Mouse (Mus musculus) midbrain, embryonic 12.5 days (tissue): ENCODE results near the gene Zfp853. TPM values are rescaled to one million over a fixed set of nuclear protein-coding genes. Genes with fewer than 3 reads are reported as not detected.

Experiments used
- ATAC-seq: fragments of 200-750 bp; cut with Nextera tagmentation; 2 replicates; pipeline ENCODE4 v1.8.0; 2017; ENCODE audit warnings: low read depth, moderate TSS enrichment, moderate library complexity; ENCODE audit not compliant: low FRiP score
- H3K27ac ChIP-seq: fragments of 300-500 bp; sonication (generic); replicated peaks from 2 replicates; pipeline ENCODE4 v1.5.1; 2016; ENCODE audit warnings: mild to moderate bottlenecking
- H3K27me3 ChIP-seq: fragments of 300-500 bp; sonication (generic); 2 replicates; pipeline ENCODE4 v1.6.1; 2016; ENCODE audit warnings: mild to moderate bottlenecking
- H3K36me3 ChIP-seq: fragments of 300-500 bp; sonication (generic); 2 replicates; pipeline ENCODE4 v1.6.1; 2016
- H3K4me1 ChIP-seq: fragments of 300-500 bp; sonication (generic); 2 replicates; pipeline ENCODE4 v1.6.1; 2016
- H3K4me2 ChIP-seq: fragments of 300-500 bp; sonication (generic); replicated peaks from 2 replicates; pipeline ENCODE4 v1.6.1; 2016; ENCODE audit warnings: mild to moderate bottlenecking, moderate library complexity
- H3K4me3 ChIP-seq: fragments of 300-500 bp; sonication (generic); 2 replicates; pipeline ENCODE4 v1.5.1; 2016; ENCODE audit warnings: mild to moderate bottlenecking
- H3K9ac ChIP-seq: fragments of 300-500 bp; sonication (generic); replicated peaks from 2 replicates; pipeline ENCODE4 v1.6.1; 2016; ENCODE audit warnings: mild to moderate bottlenecking, moderate library complexity
- H3K9me3 ChIP-seq: fragments of 300-500 bp; sonication (generic); 2 replicates; pipeline ENCODE4 v1.6.1; 2016; ENCODE audit warnings: mild to moderate bottlenecking
- WGBS: fragments of 180-500 bp; shearing (Covaris S2); methylation state at CpG from one replicate; pipeline ENCODE4 v1.1.7; 2016; 5-methylcytosine and 5-hydroxymethylcytosine counted together
- polyA plus RNA-seq: library from polyadenylated mRNA; unstranded; fragments of >200 nt; fragmentation: Nextera tagmentation; extraction: Ambion mirVana; gene quantifications from 2 replicates; pipeline ENCODE4 v1.2.1, GENCODE M21; 2016

Gene Zfp853
- polyA plus RNA-seq, 1 experiment from 2014 or later = not detected

DNA sequence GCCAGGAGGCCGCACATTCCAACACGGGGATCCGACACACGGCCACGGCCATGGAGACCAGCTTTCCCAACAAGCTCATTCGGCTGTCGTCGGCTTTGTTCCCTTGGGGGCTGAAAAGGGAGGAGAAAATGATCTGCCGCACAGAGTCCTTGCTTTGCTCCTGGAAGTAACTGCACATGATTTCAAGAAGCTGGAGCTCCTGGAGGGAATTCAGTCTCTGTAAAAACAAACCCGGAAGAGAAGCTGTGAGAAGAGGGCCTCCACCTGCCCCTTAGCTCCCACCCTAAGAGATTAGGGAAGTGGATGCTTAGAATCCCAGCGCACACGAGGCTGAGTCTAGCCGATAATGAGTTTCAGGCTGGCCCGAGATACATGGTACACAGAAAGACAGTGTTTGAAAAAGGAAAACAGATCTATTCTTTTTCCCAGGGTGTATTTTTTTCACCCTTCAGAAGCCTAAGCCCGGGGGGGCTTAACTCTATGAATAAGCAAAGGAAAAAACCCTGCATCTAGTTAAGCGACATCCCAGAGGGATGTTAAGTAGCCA lies 20.8 kb upstream of the Zfp853 start:
- H3K36me3 ChIP-seq = peaks cover 77% of the 10 kb centered on the region
- H3K27ac ChIP-seq = peak overlapping the region; percentile 97

DNA sequence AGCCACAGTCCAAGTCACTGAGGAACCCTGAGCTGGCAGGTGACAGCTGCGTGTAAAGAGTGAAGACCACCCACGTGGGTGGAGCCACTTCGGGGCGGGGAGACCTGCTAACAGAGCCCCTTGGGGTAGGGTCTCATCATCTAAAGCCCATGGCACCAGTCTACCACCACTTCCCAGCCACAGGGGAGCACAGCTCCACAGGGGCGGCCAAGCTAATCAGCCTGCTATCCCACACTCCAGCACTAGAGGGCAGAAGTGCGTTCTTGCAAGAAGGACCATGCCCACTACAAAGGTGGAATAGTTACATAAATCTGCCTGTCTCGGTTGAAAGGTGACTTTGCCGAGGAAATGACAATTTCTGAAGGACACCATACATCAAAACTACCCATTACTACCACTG lies 18.5 kb upstream of the Zfp853 start:
- Histone ChIP-seq H3K9ac (no peak overlapping the region), H3K27ac (no peak overlapping the region), H3K36me3 (peaks cover 77% of the 10 kb centered on the region), H3K4me2 (no peak overlapping the region), H3K4me1 (peaks cover 20% of the 10 kb centered on the region), H3K4me3 (no peak overlapping the region), H3K9me3 (no peaks in the 10 kb centered on the region), H3K27me3 (no peaks in the 10 kb centered on the region)
- ATAC-seq = no peak
- WGBS = 73% methylated on average over 8 of the region's 8 CpGs

More for the DNA sequence above, 20.8 kb upstream of the Zfp853 start:
- Histone ChIP-seq H3K4me2 (peak overlapping the region; percentile 83), H3K9ac (peak overlapping the region; percentile 96), H3K4me1 (peaks cover 20% of the 10 kb centered on the region), H3K4me3 (peak overlapping the region; percentile 89), H3K27me3 (no peaks in the 10 kb centered on the region), H3K9me3 (no peaks in the 10 kb centered on the region)
- 2% methylated on average over 16 of the region's 16 CpGs for WGBS
- ATAC-seq = peak; percentile 20; the same call in 1 of the 2 replicates

DNA sequence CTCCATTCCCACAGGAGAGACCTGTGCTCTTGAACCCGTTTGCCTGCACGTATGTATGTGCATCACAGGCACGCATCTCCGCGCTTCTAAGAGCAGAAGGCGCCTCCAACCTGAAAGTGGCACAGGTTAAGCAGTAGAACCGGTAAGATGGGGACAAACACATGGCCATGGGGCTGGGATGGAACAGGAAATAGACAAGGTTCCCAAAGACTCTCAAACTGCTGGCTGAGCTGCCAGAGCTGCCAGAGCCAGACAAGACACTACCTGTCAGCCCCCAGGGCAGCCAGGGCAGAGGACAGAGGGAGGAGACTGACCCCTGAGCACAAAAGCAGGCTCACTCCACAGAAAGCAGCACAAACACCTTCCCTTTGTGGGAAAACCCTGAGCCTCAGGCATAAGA lies 16.5 kb upstream of the Zfp853 start:
- H3K9ac ChIP-seq = no peak overlapping the region

DNA sequence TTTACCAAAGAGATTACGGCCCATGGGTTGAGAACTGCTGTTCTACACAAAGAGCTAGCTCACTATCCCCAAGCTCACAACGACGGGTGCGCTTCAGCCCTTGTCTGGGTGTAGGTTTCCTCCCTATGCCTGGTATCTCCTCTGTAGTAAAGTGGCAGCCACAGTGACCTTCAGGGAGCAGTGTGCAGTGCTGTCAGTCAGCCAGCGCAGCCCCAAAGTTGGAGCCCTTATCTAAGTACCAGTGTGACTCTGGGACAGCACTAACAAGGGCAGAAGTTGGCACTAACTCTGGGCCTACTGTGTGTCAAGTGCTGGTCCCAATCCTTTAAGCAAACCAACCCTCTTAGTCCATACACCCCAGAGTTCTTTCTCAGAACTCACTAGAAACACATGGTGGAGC lies 15.4 kb upstream of the Zfp853 start:
- WGBS = 96% methylated on average over 5 of the region's 5 CpGs
- H3K4me2 ChIP-seq = no peak overlapping the region
- no peak overlapping the region for H3K4me3 ChIP-seq
- H3K36me3 ChIP-seq = peaks cover 95% of the 10 kb centered on the region
- peaks cover 12% of the 10 kb centered on the region for H3K4me1 ChIP-seq
- H3K9me3 ChIP-seq = no peaks in the 10 kb centered on the region
- H3K9ac ChIP-seq = no peak overlapping the region
- H3K27ac ChIP-seq = no peak overlapping the region
- no peak for ATAC-seq
- H3K27me3 ChIP-seq = no peaks in the 10 kb centered on the region

More for the DNA sequence above, 16.5 kb upstream of the Zfp853 start:
- no peak overlapping the region for H3K4me3 ChIP-seq
- H3K4me2 ChIP-seq = no peak overlapping the region
- no peaks in the 10 kb centered on the region for H3K9me3 ChIP-seq
- H3K4me1 ChIP-seq = peaks cover 17% of the 10 kb centered on the region
- ATAC-seq = no peak
- H3K27me3 ChIP-seq = no peaks in the 10 kb centered on the region
- H3K27ac ChIP-seq = no peak overlapping the region
- WGBS = 97% methylated on average over 7 of the region's 7 CpGs
- H3K36me3 ChIP-seq = peaks cover 85% of the 10 kb centered on the region

DNA sequence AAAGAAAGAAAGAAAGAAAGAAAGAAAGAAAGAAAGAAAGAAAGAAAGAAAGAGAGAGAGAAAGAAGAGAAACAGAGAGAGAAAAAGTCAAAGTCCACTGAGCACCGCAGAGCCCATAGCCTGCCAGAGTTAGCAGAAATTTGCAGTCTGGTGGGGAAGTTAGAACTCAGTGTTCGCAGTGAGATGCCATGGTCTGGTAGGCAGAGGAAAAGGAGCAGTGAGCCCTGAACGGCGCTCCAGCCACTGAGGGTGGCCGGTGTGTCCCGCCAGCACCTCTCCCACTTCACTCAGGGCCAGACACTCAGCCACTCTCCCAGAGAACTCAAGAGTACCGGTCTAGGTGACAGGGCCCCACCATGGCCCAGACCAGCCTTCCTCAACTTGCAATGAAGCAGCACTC lies 10.8 kb upstream of the Zfp853 start:
- no peaks in the 10 kb centered on the region for H3K27me3 ChIP-seq
- H3K9me3 ChIP-seq = no peaks in the 10 kb centered on the region
- H3K4me2 ChIP-seq = no peak overlapping the region
- no peak overlapping the region for H3K9ac ChIP-seq
- over 99% methylated on average over 6 of the region's 7 CpGs for WGBS
- no peak overlapping the region for H3K27ac ChIP-seq
- H3K36me3 ChIP-seq = peaks cover 96% of the 10 kb centered on the region
- H3K4me1 ChIP-seq = no peaks in the 10 kb centered on the region; the same call in 1 of the 2 replicates
- no peak for ATAC-seq
- H3K4me3 ChIP-seq = no peak overlapping the region

DNA sequence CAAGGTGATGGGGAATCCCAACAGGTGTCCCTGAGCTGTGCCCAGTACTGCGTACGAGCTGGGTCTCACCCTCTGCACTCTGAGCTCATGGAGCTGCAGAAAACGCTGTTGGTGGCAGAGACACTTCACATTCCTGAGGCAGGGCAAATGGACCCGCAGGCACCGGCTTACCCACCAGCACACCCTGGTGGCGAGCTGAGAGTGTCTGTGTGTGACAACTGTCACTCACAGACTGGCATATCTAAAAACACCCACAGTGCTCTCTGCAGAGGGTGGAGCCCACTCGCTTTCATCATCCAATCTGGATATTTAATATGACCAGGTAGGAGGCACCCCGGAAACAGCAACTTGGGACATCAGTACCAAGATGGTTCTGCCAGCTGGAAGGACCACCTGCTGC lies 7.9 kb upstream of the Zfp853 start:
- Histone ChIP-seq H3K9ac (no peak overlapping the region), H3K4me3 (no peak overlapping the region), H3K27ac (no peak overlapping the region), H3K36me3 (peaks cover 77% of the 10 kb centered on the region), H3K4me2 (no peak overlapping the region), H3K9me3 (no peaks in the 10 kb centered on the region), H3K4me1 (no peaks in the 10 kb centered on the region), H3K27me3 (no peaks in the 10 kb centered on the region)
- 74% methylated on average over 8 of the region's 8 CpGs for WGBS
- ATAC-seq = no peak

DNA sequence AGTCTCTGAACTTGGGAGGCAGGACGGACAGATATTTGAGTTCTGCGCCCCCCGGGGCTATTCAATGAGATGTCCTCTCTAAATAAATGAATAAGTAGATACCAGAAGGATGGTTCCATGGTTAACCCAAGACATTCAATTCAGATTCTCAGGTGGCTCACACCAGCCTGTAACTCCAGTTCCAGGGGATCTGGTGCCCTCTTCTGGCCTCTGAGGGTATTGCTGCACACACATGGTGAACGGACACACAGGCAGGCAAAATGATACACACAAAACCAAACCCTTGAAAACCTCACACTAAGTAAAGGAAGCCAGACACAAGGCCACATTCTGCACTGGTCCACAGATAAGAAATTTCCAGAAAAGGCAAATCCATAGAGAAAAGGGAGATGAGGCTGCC lies 6.3 kb upstream of the Zfp853 start:
- 89% methylated on average over 4 of the region's 4 CpGs for WGBS
- no peaks in the 10 kb centered on the region for H3K4me1 ChIP-seq
- H3K4me2 ChIP-seq = no peak overlapping the region
- no peak overlapping the region for H3K4me3 ChIP-seq
- no peak for ATAC-seq
- H3K27me3 ChIP-seq = peaks cover 5% of the 10 kb centered on the region
- H3K9me3 ChIP-seq = no peaks in the 10 kb centered on the region
- H3K9ac ChIP-seq = no peak overlapping the region
- peaks cover 65% of the 10 kb centered on the region for H3K36me3 ChIP-seq
- no peak overlapping the region for H3K27ac ChIP-seq

DNA sequence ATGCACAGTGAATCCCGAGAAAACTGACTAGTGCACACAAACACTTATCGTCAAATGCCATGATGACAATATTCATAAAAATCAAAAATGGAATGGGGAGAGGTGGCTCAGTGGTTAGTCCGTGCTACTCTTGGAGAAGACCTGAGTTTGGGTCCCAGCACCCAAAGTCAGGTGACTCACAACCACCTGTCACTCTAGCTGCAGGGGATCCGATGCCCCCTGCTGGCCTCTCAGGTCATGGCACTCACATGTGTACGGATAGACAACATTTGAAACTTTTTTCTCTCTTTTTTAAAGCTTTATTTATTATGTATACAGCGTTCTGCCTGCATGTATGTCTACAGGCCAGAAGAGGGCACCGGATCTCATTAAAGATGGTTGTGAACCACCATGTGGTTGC lies 5.0 kb upstream of the Zfp853 start:
- Histone ChIP-seq H3K27me3 (peaks cover 18% of the 10 kb centered on the region), H3K36me3 (peaks cover 54% of the 10 kb centered on the region), H3K4me3 (no peak overlapping the region), H3K9ac (no peak overlapping the region), H3K27ac (no peak overlapping the region), H3K9me3 (no peaks in the 10 kb centered on the region), H3K4me1 (peaks cover 5% of the 10 kb centered on the region), H3K4me2 (no peak overlapping the region)
- 94% methylated on average over 7 of the region's 7 CpGs for WGBS
- ATAC-seq = no peak

DNA sequence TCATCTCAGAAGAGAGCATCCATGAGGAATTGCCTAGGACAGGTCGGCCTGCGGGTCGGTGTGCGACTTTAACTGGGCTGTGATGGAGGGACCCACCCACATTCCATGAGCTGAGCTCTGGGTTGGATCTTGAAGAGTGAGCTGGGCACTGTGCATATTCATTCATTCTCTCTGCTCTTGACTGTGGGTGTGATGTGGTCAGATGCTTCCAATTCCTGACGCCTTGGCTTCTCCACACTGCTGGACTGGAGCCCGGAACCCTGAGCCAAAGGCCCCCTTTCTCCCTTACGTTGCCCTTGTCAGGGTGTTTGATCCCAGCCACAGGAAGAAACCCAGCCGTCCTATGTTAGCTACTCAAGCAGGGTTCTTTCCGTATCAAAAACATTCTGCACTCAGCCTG lies 4.6 kb upstream of the Zfp853 start:
- no peak overlapping the region for H3K4me3 ChIP-seq
- 96% methylated on average over 9 of the region's 9 CpGs for WGBS
- peaks cover 22% of the 10 kb centered on the region for H3K27me3 ChIP-seq
- no peak overlapping the region for H3K4me2 ChIP-seq
- no peak overlapping the region for H3K27ac ChIP-seq
- no peak overlapping the region for H3K9ac ChIP-seq
- H3K36me3 ChIP-seq = peaks cover 50% of the 10 kb centered on the region
- H3K4me1 ChIP-seq = peaks cover 8% of the 10 kb centered on the region
- no peaks in the 10 kb centered on the region for H3K9me3 ChIP-seq
- ATAC-seq = no peak

DNA sequence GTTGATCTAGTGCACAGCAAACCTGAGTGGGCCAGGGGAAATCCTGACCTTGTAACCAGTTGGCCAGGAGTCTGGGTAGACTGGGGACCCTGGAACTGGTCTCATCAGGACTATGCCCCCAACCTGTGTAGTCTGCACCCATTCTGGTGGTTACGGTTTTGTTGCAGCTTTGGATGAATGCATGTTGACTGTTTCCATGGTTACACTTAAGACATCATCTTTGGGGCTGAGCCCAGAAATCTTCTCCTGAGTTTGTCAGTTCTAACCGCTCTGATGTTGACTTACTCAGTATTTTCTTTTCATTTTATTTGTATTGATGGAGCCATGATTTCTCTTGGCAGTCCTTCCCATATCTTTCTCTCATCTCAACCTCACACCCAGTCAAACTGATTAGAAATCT lies 1.9 kb upstream of the Zfp853 start:
- no peak for ATAC-seq
- Histone ChIP-seq H3K9ac (no peak overlapping the region), H3K27me3 (peaks cover 49% of the 10 kb centered on the region), H3K4me3 (no peak overlapping the region), H3K4me1 (peaks cover 8% of the 10 kb centered on the region), H3K9me3 (no peaks in the 10 kb centered on the region), H3K4me2 (no peak overlapping the region), H3K27ac (no peak overlapping the region), H3K36me3 (peaks cover 24% of the 10 kb centered on the region)
- 98% methylated on average over 2 of the region's 2 CpGs for WGBS

DNA sequence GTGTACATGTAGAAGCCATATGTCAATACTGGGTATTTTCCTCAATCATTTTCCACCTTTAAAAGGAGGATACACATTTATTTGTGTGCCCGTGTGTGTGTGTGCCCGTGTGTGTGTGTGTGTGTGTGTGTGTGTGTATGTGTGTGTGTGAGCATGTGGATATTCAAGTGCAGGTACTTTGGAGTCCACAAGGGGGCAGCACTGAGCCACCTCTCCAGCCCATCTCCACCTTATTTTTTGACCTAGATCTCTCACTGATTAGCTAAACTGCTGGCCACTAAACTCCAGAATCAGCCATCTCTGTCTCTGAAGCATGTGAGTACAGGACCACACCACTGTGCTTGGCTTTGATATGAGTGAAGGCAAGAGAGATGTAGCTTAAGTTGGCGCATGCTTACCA lies 1.4 kb upstream of the Zfp853 start:
- Histone ChIP-seq H3K9me3 (no peaks in the 10 kb centered on the region), H3K4me3 (no peak overlapping the region), H3K4me1 (peaks cover 8% of the 10 kb centered on the region), H3K27ac (no peak overlapping the region), H3K36me3 (peaks cover 19% of the 10 kb centered on the region), H3K27me3 (peaks cover 53% of the 10 kb centered on the region), H3K4me2 (no peak overlapping the region), H3K9ac (no peak overlapping the region)
- no peak for ATAC-seq
- 82% methylated on average over 3 of the region's 3 CpGs for WGBS

DNA sequence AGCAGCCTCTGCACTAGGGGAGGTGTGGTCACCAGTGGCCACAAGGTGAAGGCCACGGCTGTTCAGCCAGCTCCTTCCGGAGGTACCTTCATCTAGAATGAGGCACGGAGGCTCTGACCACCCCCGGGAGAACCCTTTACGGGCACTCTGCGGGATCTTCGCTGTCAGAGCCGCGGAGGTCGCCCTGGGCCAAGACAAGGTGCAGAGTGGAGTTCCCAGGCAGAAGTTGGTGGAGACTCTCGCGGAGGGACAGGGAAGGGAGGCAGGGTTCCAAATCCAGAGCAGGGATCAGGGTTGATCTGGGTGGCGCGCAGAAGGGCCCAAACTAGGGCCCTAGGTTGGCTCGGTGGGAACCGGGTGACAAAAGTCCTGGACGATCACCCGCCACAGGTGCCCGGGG lies 544 bp downstream of the Zfp853 start:
- H3K4me2 ChIP-seq = peak overlapping the region; percentile 55
- H3K9me3 ChIP-seq = no peaks in the 10 kb centered on the region
- peaks cover 6% of the 10 kb centered on the region; the same call in 1 of the 2 replicates for H3K36me3 ChIP-seq
- no peak overlapping the region for H3K27ac ChIP-seq
- peak overlapping the region; percentile 40 for H3K4me3 ChIP-seq
- no peak for ATAC-seq
- H3K9ac ChIP-seq = no peak overlapping the region
- peaks cover 73% of the 10 kb centered on the region for H3K27me3 ChIP-seq
- 2% methylated on average over 18 of the region's 19 CpGs for WGBS
- peaks cover 17% of the 10 kb centered on the region for H3K4me1 ChIP-seq

DNA sequence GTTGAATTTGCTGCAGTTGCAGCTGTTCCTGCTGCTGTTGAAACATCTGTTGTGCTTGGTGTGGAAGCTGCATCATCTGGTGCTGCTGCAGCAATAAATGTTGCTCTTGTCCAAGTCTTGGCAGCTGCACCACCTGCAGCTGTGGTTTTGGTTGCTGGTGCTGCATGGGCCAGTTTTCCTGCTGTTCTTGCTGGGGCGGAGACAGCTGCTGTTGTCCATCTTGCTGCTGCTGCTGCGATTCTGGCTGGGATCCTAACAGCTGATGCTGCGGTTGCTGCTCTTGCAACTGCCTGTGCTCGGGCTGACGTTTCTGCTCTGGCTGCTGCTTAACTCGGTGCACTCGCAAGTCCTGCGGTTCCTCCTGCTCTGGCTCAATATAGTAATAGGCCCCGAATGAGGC lies 4.1 kb downstream of the Zfp853 start:
- 67% methylated on average over 9 of the region's 9 CpGs for WGBS
- H3K9ac ChIP-seq = no peak overlapping the region
- peaks cover 21% of the 10 kb centered on the region for H3K4me1 ChIP-seq
- H3K27me3 ChIP-seq = peaks cover 99% of the 10 kb centered on the region
- no peaks in the 10 kb centered on the region for H3K36me3 ChIP-seq
- ATAC-seq = no peak
- H3K4me2 ChIP-seq = no peak overlapping the region
- H3K4me3 ChIP-seq = no peak overlapping the region
- no peak overlapping the region for H3K27ac ChIP-seq
- no peaks in the 10 kb centered on the region for H3K9me3 ChIP-seq
